Mouse (Mus musculus) MEL (cell line): ENCODE measurements around the gene Gxylt1.

Source experiments
- CTCF ChIP-seq, 3 experiments: IDR thresholded peaks in 2 of 3; conservative IDR thresholded peaks in 1 of 3; 2 replicates each; pipeline ENCODE4 v1.5.1; 2011 to 2012; ENCODE audit warnings: low read length in 3 of 3, low read depth in 2 of 3, mild to moderate bottlenecking in 2 of 3, improper control_type of control experiment in 1 of 3, inconsistent platforms in 1 of 3, mixed read lengths in 1 of 3, moderate library complexity in 1 of 3; ENCODE audit not compliant: control insufficient read depth in 1 of 3, insufficient read depth in 1 of 3, poor library complexity in 1 of 3, severe bottlenecking in 1 of 3
- E2F4 ChIP-seq: IDR thresholded peaks from 2 replicates; pipeline ENCODE4 v1.6.1; 2011; ENCODE audit warnings: low read depth, low read length, improper control_type of control experiment, borderline replicate concordance
- ETS1 ChIP-seq: IDR thresholded peaks from 2 replicates; pipeline ENCODE4 v1.6.1; 2012; ENCODE audit warnings: low read depth, mild to moderate bottlenecking, inconsistent platforms, low read length, improper control_type of control experiment, moderate library complexity
- MAX ChIP-seq: IDR thresholded peaks from 2 replicates; pipeline ENCODE4 v1.6.1; 2011; ENCODE audit warnings: low read length, improper control_type of control experiment
- MEF2A ChIP-seq: IDR thresholded peaks from 2 replicates; pipeline ENCODE4 v1.6.1; 2014; ENCODE audit warnings: low read depth, mild to moderate bottlenecking, inconsistent platforms, low read length, improper control_type of control experiment; ENCODE audit not compliant: poor library complexity, insufficient replicate concordance, severe bottlenecking; ENCODE audit errors: extremely low read depth
- POLR2A ChIP-seq, 2 experiments: IDR thresholded peaks; 2 replicates each; pipeline ENCODE4 v1.6.1; 2011 to 2012; ENCODE audit warnings: low read length in 2 of 2, mild to moderate bottlenecking in 2 of 2, control low read depth in 1 of 2, improper control_type of control experiment in 1 of 2, low read depth in 1 of 2, moderate library complexity in 1 of 2; ENCODE audit not compliant: control insufficient read depth in 1 of 2, insufficient read depth in 1 of 2, poor library complexity in 1 of 2
- USF2 ChIP-seq, 2 experiments: IDR thresholded peaks; 2 replicates each; pipeline ENCODE4 v1.6.1; 2011 to 2012; ENCODE audit warnings: improper control_type of control experiment in 2 of 2, low read length in 2 of 2, borderline replicate concordance in 1 of 2, inconsistent platforms in 1 of 2, low read depth in 1 of 2, mild to moderate bottlenecking in 1 of 2; ENCODE audit not compliant: insufficient read depth in 1 of 2

- no peak for TF ChIP-seq ETS1
- no peak; the same call in 1 of the 2 replicates for TF ChIP-seq E2F4
- TF ChIP-seq POLR2A (IDR thresholded peaks at IDR 0.05; ENCODE audit: control insufficient read depth in 1 of 2, insufficient read depth in 1 of 2, low read depth in 1 of 2, low read length in 2 of 2, poor library complexity in 1 of 2), result peak in 1 of 2 experiments; percentile 5; a peak in 2 of 4 replicates
- TF ChIP-seq MEF2A, result no peak
- TF ChIP-seq MAX, result peak; percentile 74; the same call in 1 of the 2 replicates
- no peak for TF ChIP-seq CTCF (IDR thresholded peaks at IDR 0.05 in 2 of 3, conservative IDR thresholded peaks at IDR 0.05 in 1 of 3; ENCODE audit: control insufficient read depth in 1 of 3, insufficient read depth in 1 of 3, low read depth in 2 of 3, low read length in 3 of 3, poor library complexity in 1 of 3, severe bottlenecking in 1 of 3)
- TF ChIP-seq USF2 (IDR thresholded peaks at IDR 0.05; ENCODE audit: borderline replicate concordance in 1 of 2, insufficient read depth in 1 of 2, low read depth in 1 of 2, low read length in 2 of 2), result no peak
Measured at GRCm38 (mm10) chr15:93275623-93276022, 644 bp upstream of the Gxylt1 start.
